8 mouse cellular contexts compared by ENCODE assay signal in genomic region chr3:52268737-52269513, GRCm38 (mm10). TPM values are rescaled to one million over a fixed set of nuclear protein-coding genes. Genes with fewer than 3 reads are reported as not detected.
A peak's percentile ranks its signal among the peaks of the same experiment; 100 is the strongest.
DNase-seq lines count a peak whose midpoint lies in the region; ATAC-seq lines count a peak whose summit lies in the region.

No protein-coding gene starts in this region.

- H3K36me3 ChIP-seq in embryonic facial prominence, embryonic 10.5 days (replicated peaks) = no peaks in the 10 kb centered on the region
- H3K36me3 ChIP-seq in heart, embryonic 11.5 days (ENCODE audit: control insufficient read depth, insufficient read depth, low read length) = no peaks in the 10 kb centered on the region
- no peaks in the 10 kb centered on the region for H3K36me3 ChIP-seq in kidney, embryonic 15.5 days

- ATAC-seq in heart, embryonic 11.5 days (replicated peaks; ENCODE audit: insufficient number of reproducible peaks, low FRiP score, low TSS enrichment) = peak; percentile 24
- ATAC-seq in kidney, embryonic 15.5 days (replicated peaks; ENCODE audit: low FRiP score) = peak; percentile 54

- peaks cover 48% of the 10 kb centered on the region for H3K27me3 ChIP-seq in embryonic facial prominence, embryonic 10.5 days (replicated peaks; ENCODE audit: low read depth, poor library complexity, severe bottlenecking)
- H3K27me3 ChIP-seq in heart, embryonic 11.5 days (ENCODE audit: control insufficient read depth, insufficient read depth, low read length) = peaks cover 3% of the 10 kb centered on the region; the same call in 1 of the 2 replicates
- peaks cover 26% of the 10 kb centered on the region for H3K27me3 ChIP-seq in kidney, embryonic 15.5 days

- H3K27ac ChIP-seq in embryonic facial prominence, embryonic 10.5 days (replicated peaks) = peak overlapping the region; percentile 88
- peak overlapping the region; percentile 95 for H3K27ac ChIP-seq in heart, embryonic 11.5 days (ENCODE audit: low read depth, low read length)
- peak overlapping the region; percentile 96 for H3K27ac ChIP-seq in kidney, embryonic 15.5 days

- under 1% methylated on average over 89 of the region's 89 CpGs for WGBS in embryonic facial prominence, embryonic 10.5 days
- under 1% methylated on average over 78 of the region's 89 CpGs for WGBS in heart, embryonic 11.5 days (ENCODE audit: insufficient replicate concordance)
- WGBS in kidney, embryonic 15.5 days = under 1% methylated on average over 88 of the region's 89 CpGs

- H3K9ac ChIP-seq in heart, embryonic 11.5 days (ENCODE audit: low read depth, low read length) = peak overlapping the region; percentile 92
- peak overlapping the region; percentile 81 for H3K9ac ChIP-seq in kidney, embryonic 15.5 days

- peaks cover 50% of the 10 kb centered on the region for H3K4me1 ChIP-seq in embryonic facial prominence, embryonic 10.5 days
- peaks cover 11% of the 10 kb centered on the region for H3K4me1 ChIP-seq in heart, embryonic 11.5 days (ENCODE audit: control insufficient read depth, insufficient read depth, low read length)
- peaks cover 25% of the 10 kb centered on the region for H3K4me1 ChIP-seq in kidney, embryonic 15.5 days

- peak; percentile 67 to 71 for DNase-seq in B cell, adult 2 months
- DNase-seq in adipocyte (ENCODE audit: low spot score) = peak; percentile 27
- DNase-seq in embryonic facial prominence, embryonic 10.5 days (ENCODE audit: low spot score) = peak; percentile 73
- DNase-seq in lung, postnatal 25 days (ENCODE audit: low spot score) = peak; percentile 36
- peak; percentile 23 for DNase-seq in right cerebral cortex, postnatal 4 days
- DNase-seq in yolk sac, embryonic 10.5 days (ENCODE audit: low spot score) = no peak

- H3K9me3 ChIP-seq in embryonic facial prominence, embryonic 10.5 days = no peaks in the 10 kb centered on the region
- no peaks in the 10 kb centered on the region for H3K9me3 ChIP-seq in heart, embryonic 11.5 days (replicated peaks; ENCODE audit: control insufficient read depth, low read length)
- H3K9me3 ChIP-seq in kidney, embryonic 15.5 days (replicated peaks) = no peaks in the 10 kb centered on the region

- peak overlapping the region; percentile 86 for H3K4me2 ChIP-seq in heart, embryonic 11.5 days
- H3K4me2 ChIP-seq in kidney, embryonic 15.5 days = peak overlapping the region; percentile 90

- H3K4me3 ChIP-seq in embryonic facial prominence, embryonic 10.5 days = peak overlapping the region; percentile 82
- peak overlapping the region; percentile 93 for H3K4me3 ChIP-seq in heart, embryonic 11.5 days (ENCODE audit: low read depth, low read length)
- peak overlapping the region; percentile 79 for H3K4me3 ChIP-seq in kidney, embryonic 15.5 days (replicated peaks)

RNA-seq across cellular contexts. Expression of gene Foxo1, which starts 0.8 kb away (rescaled TPM):
- 3.7 TPM in 2 replicates for polyA plus RNA-seq in embryonic facial prominence, embryonic 10.5 days (2016; fragmentation: Nextera tagmentation; extraction: Ambion mirVana)
- 7.1 and 7.8 TPM in 2 replicates for polyA plus RNA-seq in heart, embryonic 11.5 days (2014; fragmentation: Nextera tagmentation; extraction: Ambion mirVana)
- polyA plus RNA-seq in kidney, embryonic 15.5 days (2015; fragmentation: Nextera tagmentation; extraction: Ambion mirVana) = 6.7 and 6.9 TPM in 2 replicates
